Comparison of ENCODE assay signal across 8 mouse cellular contexts in the genomic region with DNA sequence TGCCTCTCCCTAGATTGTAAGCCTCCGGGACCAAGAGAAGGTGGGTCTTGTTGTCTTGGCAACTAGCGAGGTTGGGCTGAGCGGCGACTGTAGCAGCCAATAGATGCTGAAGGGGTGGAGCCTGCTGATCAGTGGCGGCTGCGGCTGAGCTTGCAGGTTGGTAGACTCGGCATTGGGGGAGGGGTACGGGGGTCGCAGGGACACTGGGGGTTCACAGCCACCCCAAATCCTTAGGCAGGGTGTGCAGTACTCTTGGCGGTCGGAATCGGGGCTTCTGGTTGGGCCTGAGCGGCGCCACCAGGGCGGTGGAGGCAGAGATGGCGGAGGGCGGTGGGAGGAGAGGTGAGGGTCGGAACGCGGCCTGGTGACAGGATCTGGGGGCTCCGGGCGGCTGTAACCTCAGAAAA. TPM values are rescaled to one million over a fixed set of nuclear protein-coding genes. Genes with fewer than 3 reads are reported as not detected.
A peak's percentile ranks its signal among the peaks of the same experiment; 100 is the strongest.
DNase-seq lines count a peak whose midpoint lies in the region; ATAC-seq lines count a peak whose summit lies in the region.

No protein-coding gene starts in this region.

- peak; percentile 99 for ATAC-seq in hindbrain, embryonic 11.5 days (ENCODE audit: low FRiP score)

- H3K9me3 ChIP-seq in hindbrain, embryonic 11.5 days (ENCODE audit: control insufficient read depth, low read length): no peaks in the 10 kb centered on the region

- peak overlapping the region; percentile 72 for H3K4me3 ChIP-seq in hindbrain, embryonic 11.5 days (ENCODE audit: low read depth, low read length)

- H3K4me1 ChIP-seq in hindbrain, embryonic 11.5 days (replicated peaks; ENCODE audit: control insufficient read depth, insufficient read depth, low read length): no peaks in the 10 kb centered on the region

- WGBS in hindbrain, embryonic 11.5 days: 0% methylated on average over 21 of the region's 22 CpGs

- no peaks in the 10 kb centered on the region for H3K27me3 ChIP-seq in hindbrain, embryonic 11.5 days (ENCODE audit: control insufficient read depth, insufficient read depth, low read length)

- peak overlapping the region; percentile 80 for H3K9ac ChIP-seq in hindbrain, embryonic 11.5 days (ENCODE audit: low read depth, low read length)

- H3K36me3 ChIP-seq in hindbrain, embryonic 11.5 days (ENCODE audit: control insufficient read depth, insufficient read depth, low read length): peaks cover 5% of the 10 kb centered on the region; the same call in 1 of the 2 replicates

- DNase-seq in Muller cell, postnatal 12 days (ENCODE audit: inconsistent ontology term): peak; percentile 89
- peak; percentile 95 for DNase-seq in cerebellum, adult 9-11 months
- peak; percentile 92 to 96 for DNase-seq in frontal cortex, adult 2 months (ENCODE audit: extremely low spot score in 1 of 2, low spot score in 1 of 2)
- peak; percentile 97 for DNase-seq in hindbrain, embryonic 11.5 days (ENCODE audit: low spot score)
- DNase-seq in layer of hippocampus, postnatal 10 days (ENCODE audit: low spot score in 2 of 2): peak; percentile 93 to 94
- peak; percentile 97 for DNase-seq in lung, postnatal 10 days
- DNase-seq in ovary, postnatal 36 days (ENCODE audit: low spot score): peak; percentile 87
- DNase-seq in thymus, postnatal 25 days: peak; percentile 89

- H3K4me2 ChIP-seq in hindbrain, embryonic 11.5 days (replicated peaks; ENCODE audit: low read depth, low read length): peak overlapping the region; percentile 87

- H3K27ac ChIP-seq in hindbrain, embryonic 11.5 days (ENCODE audit: low read depth, low read length): peak overlapping the region; percentile 31; the same call in 1 of the 2 replicates

RNA-seq across cellular contexts. Expression of a gene that starts 10.0 kb away (rescaled TPM):
- 108 and 113 TPM in 2 replicates for polyA plus RNA-seq in frontal cortex, adult 2 months (2012; rRNA removed)
- polyA plus RNA-seq in hindbrain, embryonic 11.5 days (2014; fragmentation: Nextera tagmentation; extraction: Ambion mirVana): 60.8 and 84.0 TPM in 2 replicates
- total RNA-seq in layer of hippocampus, postnatal 10 days (2021): 10 to 100 TPM; 69.7 to 81.4 TPM

RNA-seq across cellular contexts. Expression of a gene that starts 11.8 kb away (rescaled TPM):
- polyA plus RNA-seq in frontal cortex, adult 2 months (2012; rRNA removed): 12.1 and 17.9 TPM in 2 replicates
- not detected in 2 replicates for polyA plus RNA-seq in hindbrain, embryonic 11.5 days (2014; fragmentation: Nextera tagmentation; extraction: Ambion mirVana)
- total RNA-seq in layer of hippocampus, postnatal 10 days (2021): under 1 TPM; 0.04 to 0.23 TPM

RNA-seq across cellular contexts. Expression of a gene that starts 32.7 kb away (rescaled TPM):
- 1.0 and 1.2 TPM in 2 replicates for polyA plus RNA-seq in frontal cortex, adult 2 months (2012; rRNA removed)
- not detected in 2 replicates for polyA plus RNA-seq in hindbrain, embryonic 11.5 days (2014; fragmentation: Nextera tagmentation; extraction: Ambion mirVana)
- under 1 TPM in 1 of 2 experiments, not detected in 1; 0.71 TPM for total RNA-seq in layer of hippocampus, postnatal 10 days (2021)

RNA-seq across cellular contexts. Expression of a gene that starts 34.6 kb away (rescaled TPM):
- polyA plus RNA-seq in frontal cortex, adult 2 months (2012; rRNA removed): 4.5 and 5.6 TPM in 2 replicates
- 0.20 and 0.43 TPM in 2 replicates for polyA plus RNA-seq in hindbrain, embryonic 11.5 days (2014; fragmentation: Nextera tagmentation; extraction: Ambion mirVana)
- 1 to 10 TPM in 1 of 2 experiments, under 1 TPM in 1; 0.80 to 1.3 TPM for total RNA-seq in layer of hippocampus, postnatal 10 days (2021)

Comparison
In these comparisons a context has a peak if more than half of its experiments do, and no peak if none do; other contexts are left out.
1. Peak in every context shown above with its lines: DNase-seq, ATAC-seq, H3K4me3 ChIP-seq and H3K27ac ChIP-seq.
2. RNA of a gene that starts 11.8 kb away (polyA plus RNA-seq): 12.1 to 17.9 TPM in frontal cortex, adult 2 months; not detected in hindbrain, embryonic 11.5 days; every median in the first group is over 10 times any median in the second.